Mouse (Mus musculus): ENCODE measurements around the gene Gm21680.
"Not testable (repeated sequence)": the region's sequence is repeated elsewhere in the genome, so short reads cannot be mapped to it uniquely, and the experiment has no call there.

The Gm21680 gene

GRCm38 (mm10) chr5:25972563-25972962 lies at the start of gene Gm21680:
Gm21680 (minus strand) TSS chr5:25972663.
- not testable (repeated sequence) for DNase-seq

- peak; percentile 48 to 74 for DNase-seq
Measured at GRCm38 (mm10) chr5:26007697-26008096, 35.2 kb upstream of the Gm21680 start.

- DNase-seq, result peak; percentile 82 to 88
Measured at GRCm38 (mm10) chr5:26006937-26007695, 34.7 kb upstream of the Gm21680 start.

- DNase-seq, result not testable (repeated sequence)
Measured at GRCm38 (mm10) chr5:26004698-26005097, 32.2 kb upstream of the Gm21680 start, which contains the start of gene Gm1979. Gm1979 (minus strand) TSS chr5:26004798.

GRCm38 (mm10) chr5:25988550-25988949 lies 16.1 kb upstream of the Gm21680 start, which contains the start of gene Gm21698:
Gm21698 (minus strand) TSS chr5:25988650.
- not testable (repeated sequence) for DNase-seq

GRCm38 (mm10) chr5:25957050-25957449 lies 15.4 kb downstream of the Gm21680 start:
- not testable (repeated sequence) for DNase-seq

GRCm38 (mm10) chr5:25956611-25957010 lies 15.9 kb downstream of the Gm21680 start:
- DNase-seq, result peak; percentile 20 to 38

- DNase-seq, result not testable (repeated sequence)
Measured at GRCm38 (mm10) chr5:25954317-25954716, 18.1 kb downstream of the Gm21680 start, which contains the start of gene Gm21671. Gm21671 (minus strand) TSS chr5:25954417.

GRCm38 (mm10) chr5:25945391-25945790 lies 27.1 kb downstream of the Gm21680 start:
- not testable (repeated sequence) for DNase-seq

- not testable (repeated sequence) for DNase-seq
Measured at GRCm38 (mm10) chr5:25942281-25942680, 30.2 kb downstream of the Gm21680 start, which contains the start of gene Gm21663. Gm21663 (minus strand) TSS chr5:25942381.
